Mouse (Mus musculus) cerebellum, postnatal 14 days (tissue): Measurements from ENCODE around the gene Tln2.
A peak's percentile ranks its signal among the peaks of the same experiment; 100 is the strongest.
"Not testable (repeated sequence)": the region's sequence is repeated elsewhere in the genome, so short reads cannot be mapped to it uniquely, and the experiment has no call there.

Experiments used
- DNase-seq, 2 experiments: peaks; one replicate each; pipeline ENCODE4 v3.0.0; 2021; ENCODE audit warnings: mixed read lengths in 2 of 2

Tln2 gene

DNA sequence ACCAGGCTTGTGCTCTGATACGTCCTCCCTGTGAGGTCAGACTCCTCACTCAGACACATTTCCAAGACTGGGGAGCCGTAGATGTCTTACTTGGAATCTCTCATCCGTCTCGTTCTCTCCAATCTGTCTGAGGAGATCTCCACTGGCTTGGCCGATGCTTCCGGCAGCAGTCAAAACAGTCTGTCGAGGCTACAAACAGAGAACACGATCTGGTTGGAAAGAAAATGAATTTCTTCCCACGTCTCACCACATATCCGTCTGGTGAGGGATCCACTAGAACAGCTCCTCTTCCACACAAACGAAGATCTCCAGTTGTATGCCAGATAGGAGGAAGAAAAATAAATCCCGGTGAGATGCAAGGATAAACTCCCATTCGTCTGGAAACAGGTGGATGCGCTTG is 205.1 kb downstream of the Tln2 start:
- no peak for DNase-seq

DNA sequence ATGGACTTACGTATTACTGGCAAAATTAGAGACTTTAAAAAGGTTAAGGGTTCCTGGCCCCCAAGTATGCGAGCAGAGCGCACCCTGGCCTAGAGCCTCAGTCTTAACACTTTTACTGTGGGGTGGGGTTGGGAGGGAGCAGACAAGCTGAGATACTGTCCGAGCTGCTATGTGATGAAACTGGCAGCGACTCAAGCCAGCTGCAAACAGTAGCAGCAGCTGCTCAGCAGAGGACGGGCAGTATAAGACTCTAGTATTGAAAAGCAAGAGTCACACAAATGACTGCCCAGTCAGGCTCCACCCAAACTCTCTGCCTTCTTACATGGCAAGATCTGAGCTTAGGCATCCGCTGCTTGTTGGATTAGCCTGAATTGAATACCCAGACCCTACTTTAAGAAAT is 206.1 kb downstream of the Tln2 start:
- DNase-seq, result no peak

DNA sequence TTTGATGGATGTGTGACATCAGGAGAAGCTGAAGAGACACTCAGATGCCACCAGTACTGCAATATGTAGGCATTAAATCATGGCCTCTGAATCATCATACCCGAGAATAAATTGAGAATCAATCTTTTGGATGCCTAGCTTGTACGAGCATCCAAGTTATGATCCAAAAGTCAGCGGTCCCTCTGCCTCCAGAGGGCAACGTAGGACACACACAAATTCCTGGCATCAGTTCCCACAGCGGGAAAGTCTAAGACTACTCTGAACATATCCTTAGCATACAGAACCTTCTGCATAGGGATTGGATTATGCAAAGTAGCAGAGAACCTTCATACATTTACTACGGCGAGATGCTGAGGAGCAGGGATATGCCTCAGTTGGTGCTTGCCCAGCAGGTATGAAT is 210.5 kb downstream of the Tln2 start:
- peak in 1 of 2 experiments; percentile 6 for DNase-seq

DNA sequence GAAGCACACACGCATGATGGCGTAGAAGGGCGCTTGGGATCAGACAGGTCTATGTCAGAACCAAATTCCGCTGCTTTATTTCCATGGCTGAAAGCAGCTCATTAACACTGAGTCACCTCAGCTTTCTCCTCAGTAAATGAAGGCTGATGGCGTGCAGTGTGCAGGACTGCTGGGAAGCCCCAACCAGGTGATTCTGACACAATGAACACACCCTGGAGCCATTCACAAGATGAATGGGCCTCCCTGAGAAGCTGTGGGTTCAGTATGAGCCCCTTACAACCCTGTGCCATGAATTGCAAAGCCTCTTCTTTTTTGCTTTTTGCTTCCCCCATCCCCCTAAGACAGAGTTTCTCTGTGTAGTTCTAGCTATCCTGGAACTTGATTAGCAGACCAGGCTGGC is 212.3 kb downstream of the Tln2 start:
- DNase-seq, result no peak

DNA sequence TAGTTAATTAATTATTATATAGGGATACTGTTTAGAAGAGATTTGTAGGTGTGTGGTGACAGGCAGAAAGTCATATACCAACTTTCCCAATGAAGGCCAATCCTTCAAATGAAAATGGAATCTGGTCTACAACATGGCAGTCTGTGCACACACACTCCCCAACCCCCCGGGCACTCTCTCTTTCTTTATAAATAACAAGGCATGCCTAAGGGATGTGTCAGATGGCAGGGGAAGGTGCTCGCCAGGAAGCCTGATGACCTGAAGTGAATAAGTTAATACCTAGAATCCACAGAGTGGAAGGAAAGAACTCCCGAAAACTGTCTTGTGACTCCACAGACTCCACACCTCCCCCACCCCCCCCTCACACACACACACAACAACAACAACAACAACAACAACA is 228.2 kb downstream of the Tln2 start:
- DNase-seq, result no peak

DNA sequence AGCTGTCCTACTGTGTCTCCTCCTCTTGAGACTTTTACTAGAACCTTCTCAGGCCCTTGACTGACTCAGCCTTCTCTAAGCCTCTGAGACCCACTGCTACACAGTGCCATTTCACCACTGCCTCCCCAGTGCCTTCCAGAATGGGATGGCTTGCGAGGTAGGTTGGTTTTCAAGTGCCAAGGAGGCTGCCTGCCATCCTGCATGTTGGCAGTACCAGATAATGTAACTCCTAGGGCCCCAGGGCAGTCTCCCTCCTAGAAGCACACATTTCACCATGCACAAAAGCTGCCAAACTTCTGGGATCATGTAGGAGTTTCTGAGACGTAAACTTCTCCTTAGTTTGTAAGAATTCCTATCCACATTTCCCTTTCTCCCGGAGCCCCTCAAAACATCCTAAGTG is 231.1 kb downstream of the Tln2 start:
- DNase-seq, result no peak

DNA sequence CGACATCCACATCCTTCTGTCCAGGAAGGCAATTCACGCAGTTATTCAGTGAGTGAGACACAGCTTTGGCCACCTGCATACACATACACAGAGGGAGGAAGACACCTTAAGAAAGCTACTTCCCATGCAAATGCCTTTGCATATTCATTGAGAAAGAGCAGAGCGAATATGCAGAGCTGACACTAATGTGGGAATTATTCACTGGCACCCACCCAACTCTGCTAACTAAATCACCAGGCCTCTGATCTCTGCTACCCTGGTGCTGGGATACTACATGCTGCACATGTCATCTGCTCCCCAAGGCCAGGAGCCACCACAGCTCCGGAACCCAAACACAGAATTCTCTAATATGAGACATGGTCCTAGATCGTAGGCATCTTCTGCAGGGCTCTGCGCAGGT is 237.6 kb downstream of the Tln2 start:
- no peak for DNase-seq

DNA sequence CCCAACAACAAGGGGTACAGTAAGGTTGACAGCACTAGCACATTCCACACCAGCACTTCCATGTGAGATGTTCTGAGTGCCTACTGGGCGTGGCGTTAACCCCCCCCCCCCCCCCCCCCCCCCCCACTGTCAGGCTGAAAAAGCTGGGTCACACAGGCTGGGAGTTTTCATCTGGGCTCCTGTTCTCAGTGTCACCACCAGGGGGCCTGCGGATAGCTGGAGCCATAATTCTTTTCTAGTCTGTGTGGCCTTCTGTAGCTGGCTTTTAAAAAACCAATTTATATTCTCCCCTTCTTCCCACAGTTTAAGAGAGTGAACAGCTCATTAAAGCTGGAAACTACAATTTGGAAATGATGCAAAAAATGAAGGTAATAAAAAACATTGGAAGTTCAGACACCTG is 244.1 kb downstream of the Tln2 start:
- peak; percentile 67 to 81 for DNase-seq

DNA sequence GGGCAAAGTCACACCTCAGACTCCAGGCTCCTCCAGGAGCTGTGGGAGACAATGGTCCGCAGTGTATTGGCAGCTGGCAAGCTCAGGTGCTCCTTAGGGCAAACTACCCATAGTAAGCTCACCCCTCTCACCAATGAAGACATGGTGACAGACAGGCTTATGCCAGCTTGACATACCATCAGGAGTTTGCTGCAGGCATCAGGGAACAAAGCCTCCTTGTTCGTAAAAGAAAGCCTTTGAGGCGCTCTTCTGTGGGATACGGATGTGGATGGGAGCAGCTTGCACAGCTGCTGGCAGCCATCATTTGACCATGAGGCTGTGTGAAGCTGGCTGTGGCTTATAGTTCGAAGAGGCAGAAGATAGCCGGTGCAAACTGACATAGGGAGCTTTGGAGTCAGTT is 254.5 kb downstream of the Tln2 start:
- no peak for DNase-seq

DNA sequence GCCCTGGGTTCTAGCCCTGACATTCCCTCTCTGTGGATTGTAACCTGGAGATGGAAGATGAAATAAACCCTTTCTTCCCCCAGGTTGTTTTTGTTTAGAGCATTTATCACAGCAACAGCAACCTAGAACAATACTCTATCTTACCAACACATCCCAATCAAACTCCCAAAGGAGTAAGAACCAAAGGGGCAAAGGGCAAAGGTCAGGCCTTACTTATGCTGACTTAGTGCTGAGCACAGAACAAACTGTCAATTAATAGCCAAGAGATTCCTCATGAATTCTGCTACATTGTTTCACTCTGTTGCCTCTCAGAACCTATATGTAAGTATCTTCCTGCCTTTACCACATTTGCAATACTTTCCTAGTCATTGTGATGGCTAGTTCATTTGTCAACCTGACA is 255.5 kb downstream of the Tln2 start:
- DNase-seq, result no peak

DNA sequence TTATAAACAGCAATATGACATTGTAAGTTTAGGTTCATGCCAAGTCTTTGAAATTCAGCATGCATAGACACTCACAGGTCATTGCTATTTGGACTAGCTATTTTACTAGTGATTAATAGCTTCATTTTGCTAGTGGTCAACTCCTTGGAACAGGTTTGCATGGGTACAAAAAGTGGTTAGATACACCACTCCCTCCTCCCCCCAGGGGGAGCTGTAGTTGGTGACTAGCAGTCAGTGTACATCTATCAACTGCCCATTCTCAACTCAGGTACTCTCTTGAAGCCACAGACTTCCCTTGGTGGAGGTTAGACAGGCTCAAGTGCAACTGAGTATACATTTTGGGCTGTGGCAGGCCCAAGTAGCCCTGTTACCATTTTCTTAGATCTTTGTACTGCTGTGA is 256.5 kb downstream of the Tln2 start:
- peak in 1 of 2 experiments; percentile 11 for DNase-seq

DNA sequence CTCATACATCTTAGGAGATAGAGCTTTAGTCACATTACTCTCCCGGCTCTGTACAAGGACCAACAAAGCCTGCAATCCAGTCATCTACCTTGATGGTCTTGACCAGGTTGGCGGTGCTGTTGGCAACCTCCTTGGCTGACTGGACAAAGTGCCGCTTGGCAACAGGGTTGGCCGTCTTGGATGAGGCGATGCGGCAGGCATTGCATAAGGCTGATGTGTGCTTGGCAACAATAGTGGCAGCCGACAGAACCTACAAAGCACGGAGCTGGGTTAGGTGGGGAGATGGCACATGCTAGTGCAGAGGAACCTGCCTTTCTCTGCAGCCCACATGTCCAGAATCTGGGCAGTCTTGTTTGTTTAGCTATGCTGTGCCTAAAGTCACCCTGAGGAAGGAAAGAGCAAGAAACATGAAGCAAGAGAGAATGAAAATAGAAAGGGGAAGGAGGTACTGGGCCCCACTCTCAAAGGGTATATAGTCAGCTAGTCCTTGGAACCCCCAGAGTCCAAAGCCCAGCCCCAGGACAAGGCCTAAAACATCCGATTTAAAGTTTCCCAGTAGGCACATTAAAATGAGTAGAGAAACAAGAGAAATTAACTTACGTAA is 257.0 kb downstream of the Tln2 start:
- peak; percentile 73 to 76 for DNase-seq

DNA sequence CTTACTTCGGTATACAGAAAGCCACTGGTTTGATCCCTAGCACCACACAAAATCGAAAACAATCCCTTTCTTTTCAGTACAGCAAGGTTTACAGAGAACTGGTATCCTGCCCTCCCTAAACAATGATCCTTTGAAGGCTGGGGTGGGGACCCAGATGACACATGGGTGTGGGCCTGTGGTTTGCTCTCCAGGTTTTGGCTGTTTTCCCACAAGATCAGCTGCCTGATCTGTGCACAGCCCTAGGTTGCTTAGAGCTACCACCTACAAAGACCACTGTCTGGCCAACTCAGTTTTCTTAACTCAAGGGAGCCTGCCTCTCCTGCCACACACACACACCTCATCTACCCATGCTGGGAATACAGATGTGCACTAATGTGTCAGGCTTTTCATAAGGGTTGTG is 257.9 kb downstream of the Tln2 start:
- DNase-seq, result no peak

DNA sequence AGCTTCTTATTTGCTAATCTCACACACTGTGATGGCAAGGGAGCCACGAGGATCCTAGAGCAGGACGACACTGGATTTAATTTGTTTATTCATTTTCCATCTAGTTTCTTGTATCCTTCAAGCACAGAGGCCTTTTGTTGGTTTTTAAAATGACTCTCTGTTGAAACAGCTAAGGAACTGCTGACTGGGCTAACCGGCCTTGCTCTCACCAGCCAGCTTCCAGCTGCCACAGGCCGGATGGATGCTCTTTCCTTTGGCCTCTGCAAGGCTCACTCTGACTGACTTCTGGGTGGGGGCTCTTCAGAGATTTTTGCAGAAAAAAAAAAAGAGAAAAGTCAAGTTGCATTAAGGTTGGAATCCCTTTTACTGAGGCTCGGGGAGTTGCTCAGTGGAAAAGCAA is 258.7 kb downstream of the Tln2 start:
- no peak for DNase-seq

DNA sequence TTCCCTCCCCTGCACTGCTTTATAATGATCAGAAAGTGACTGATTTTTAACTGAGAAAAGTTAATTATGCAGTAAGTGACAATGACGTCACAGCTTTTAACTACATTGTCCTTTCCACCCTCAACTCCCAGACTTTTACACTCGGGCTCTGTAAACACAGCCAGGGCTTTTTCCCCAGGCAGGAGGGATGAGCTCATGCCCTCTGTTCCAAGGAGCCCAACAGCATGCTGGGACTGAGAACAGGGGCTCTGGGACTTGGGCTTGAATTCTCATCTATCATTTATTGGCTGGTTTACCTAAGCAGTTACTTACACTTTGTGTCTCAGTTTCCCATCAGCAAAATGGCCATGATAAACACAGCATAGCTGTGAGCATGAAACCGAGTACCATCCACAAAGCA is 259.2 kb downstream of the Tln2 start:
- no peak for DNase-seq

DNA sequence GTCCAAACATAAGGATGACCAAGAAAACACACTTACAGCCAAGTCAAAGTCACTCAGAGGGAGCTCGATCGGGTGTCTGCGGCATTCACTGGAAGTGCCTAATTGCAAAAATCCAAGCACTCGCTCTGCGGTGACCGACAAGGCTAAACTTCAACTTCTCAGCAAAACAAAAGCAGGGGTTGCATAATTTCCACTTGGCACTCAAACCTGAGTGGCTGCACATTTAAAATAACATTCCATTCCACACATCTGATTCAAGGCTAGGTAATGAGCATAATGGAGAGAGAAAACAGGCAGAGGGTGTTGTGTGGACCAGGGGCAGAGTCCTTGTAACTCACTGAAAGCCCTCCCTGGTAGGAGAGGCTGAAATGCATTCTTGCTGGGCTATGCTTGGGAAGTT is 260.3 kb downstream of the Tln2 start:
- DNase-seq, result no peak

DNA sequence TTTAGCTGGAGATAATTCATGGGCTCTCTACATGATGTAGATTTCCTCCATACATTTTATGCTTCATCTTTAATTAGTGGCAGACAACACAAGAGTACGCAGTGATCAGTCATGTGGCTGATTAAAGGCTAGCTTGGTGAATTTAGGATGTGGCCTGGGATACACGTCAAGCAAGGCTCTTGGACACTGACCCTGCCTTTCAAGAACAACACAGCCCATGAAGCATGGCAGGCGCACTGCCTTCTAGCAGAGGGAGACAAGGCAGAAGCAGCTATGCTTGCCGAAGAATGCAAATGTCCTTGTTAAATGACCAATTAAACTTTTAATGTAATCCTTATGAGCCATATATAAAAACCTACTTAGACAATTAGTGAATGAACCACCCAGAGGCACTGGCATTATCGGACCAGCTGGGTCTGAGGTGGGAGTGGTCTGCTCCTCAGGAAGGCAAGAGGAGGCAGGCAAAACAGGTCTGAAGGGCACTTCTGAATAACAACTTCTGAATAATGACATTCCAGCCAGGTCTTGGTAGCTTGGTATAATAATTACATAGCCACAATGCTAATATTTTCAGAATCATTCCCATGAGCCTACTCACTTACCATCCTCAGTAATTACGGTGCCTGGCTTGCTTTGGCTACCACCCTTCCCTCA is 262.1 kb downstream of the Tln2 start:
- no peak for DNase-seq

DNA sequence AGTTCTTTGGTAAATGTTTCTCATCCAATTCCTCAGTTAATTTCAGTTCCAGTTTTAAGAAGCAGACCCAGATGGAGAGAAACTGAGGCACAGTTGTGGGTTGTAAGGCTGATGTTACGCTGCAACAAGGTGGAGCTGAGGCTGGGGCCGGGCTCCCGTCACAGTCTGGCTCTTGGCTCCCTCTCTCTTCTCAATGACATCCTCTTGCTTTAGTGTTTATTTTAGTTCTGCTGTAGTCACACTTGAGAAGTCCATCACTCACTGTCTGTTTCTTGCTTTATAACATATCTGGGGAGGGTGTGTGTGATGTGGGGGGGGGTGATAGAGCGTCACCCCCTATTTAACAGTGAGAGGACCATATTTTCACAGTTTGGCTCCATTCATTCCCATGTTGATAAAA is 272.0 kb downstream of the Tln2 start:
- no peak for DNase-seq

DNA sequence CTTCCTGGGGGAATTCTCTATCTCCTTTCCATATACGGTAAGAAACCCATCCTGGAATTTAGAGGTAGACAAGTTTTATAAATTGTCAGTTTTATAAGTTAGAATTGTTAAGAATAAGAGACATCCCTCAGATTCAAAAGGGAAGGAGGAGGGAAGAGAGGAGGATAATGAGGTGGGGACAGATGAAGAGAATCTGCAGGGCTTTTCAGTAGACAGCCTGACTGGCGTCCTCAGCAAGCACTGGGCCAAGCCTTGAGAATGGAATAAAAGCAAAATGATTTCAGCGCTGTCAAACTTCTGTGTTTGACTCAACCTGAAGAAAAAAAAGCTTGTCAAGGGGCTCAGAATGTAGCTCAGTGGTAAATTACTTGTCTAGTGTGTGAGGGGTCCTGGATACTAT is 272.7 kb downstream of the Tln2 start:
- DNase-seq, result no peak

DNA sequence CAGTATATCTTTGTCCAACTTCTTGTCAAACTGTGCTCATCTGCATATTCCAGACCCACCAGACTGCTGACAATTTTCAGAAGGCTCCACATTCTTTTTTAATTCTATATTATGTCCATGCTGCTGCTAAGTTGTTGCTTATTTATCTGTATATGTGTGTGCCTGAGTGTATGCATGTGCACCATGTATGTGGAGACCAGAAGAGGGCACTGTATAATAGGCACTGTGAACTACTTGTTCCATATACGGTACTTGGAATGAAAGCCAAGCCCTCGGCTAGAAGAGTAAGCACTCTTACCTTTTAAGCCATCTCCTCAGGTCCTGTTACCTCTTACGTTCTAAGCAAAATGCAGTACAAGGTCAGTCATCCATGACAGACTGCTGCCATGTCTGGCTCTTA is 274.0 kb downstream of the Tln2 start:
- no peak for DNase-seq

DNA sequence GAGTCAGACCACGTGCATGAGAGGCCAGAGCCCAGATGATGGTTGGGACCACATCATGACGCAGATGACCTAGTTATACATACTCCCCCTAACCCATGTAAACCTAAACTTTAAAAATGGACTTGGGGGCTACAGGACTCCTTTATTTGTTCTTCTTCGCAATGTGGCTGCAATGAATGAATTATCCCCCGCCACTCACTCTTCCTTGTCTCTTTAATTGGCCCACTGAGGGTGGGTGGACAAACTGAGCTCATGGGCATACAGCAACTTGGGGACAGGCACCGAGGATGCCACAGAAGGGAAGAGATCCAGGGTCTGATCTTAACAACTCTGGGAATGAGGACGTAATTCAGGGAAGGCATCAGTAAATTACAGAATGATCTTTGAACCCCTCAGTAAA is 277.7 kb downstream of the Tln2 start:
- no peak for DNase-seq

DNA sequence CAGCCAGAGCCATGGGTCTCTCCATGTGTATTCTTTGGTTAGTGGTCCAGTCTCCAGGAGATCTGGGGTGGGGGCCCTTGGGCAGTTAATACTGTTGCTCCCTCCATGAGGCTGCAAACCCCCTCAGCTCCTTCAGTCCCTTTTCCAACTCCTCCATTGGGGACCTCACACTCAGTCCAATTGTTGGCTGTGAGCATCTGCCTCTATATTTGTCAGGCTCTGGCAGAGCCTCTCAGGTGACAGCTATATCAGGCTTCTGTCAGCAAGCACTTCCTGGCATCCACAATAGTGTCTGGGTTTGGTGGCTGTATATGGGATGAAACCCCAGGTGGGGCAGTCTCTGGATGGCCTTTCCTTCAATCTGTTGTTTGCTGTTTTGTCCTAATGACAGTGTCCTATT is 279.2 kb downstream of the Tln2 start:
- not testable (repeated sequence) for DNase-seq

DNA sequence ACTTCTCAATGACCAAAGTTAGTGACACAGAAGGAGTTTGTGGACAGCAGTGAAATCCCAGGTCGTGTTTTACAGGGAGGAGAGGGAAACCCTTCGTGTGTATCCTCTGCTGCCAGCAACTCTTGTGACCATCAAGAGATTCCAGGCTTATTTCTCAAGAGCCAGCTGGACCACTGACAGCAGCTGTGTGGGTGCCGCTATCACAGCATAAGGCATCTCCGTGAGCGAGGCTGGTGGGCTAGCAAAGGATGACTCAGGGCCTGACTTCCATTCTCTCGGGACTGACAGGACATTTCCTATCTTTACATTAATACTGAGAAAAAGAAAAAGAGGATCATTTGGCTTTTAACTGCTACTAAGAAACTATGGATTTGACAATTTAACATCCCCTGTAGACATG is 283.1 kb downstream of the Tln2 start:
- DNase-seq, result no peak

DNA sequence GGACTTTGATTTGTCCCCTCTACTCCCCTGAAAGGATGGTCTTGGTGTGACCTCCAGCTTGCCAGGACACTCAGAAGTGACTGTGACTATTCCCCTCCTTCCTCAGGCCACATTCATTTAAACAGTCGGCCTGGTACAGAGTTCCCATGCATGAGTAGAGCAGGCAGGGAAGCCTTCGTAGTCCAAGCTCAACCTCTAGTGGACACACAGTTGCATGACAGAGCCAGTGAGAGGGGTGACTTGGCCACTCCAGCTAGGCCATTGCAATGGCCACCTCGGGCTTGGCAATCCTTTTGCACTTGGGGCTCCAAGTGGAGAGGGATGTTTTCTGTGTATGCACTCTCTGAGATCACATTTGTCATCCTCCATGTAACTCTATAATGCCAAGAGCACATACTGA is 285.2 kb downstream of the Tln2 start:
- DNase-seq, result peak; percentile 18 to 34

DNA sequence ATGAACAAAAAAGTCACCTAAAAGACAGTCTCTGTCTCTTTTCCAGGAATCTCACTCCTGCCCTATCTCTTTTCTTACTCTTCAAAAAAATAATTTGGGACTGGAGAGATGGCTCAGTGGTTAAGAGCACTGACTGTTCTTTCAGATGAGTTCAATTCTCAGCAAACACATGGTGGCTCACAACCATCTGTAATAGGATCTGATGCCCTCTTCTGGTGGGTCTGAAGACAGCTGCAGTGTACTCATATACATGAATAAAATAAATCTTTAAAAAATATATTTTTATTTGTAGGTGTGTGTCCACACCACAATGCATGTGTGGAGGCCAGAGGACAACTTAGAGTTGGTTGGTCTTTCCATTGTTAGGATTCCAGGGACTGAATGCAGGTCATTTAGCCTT is 286.1 kb downstream of the Tln2 start:
- DNase-seq, result no peak
